Mouse (Mus musculus) kidney, embryonic 14.5 days (tissue): ENCODE results near the gene Zhx3. TPM values are rescaled to one million over a fixed set of nuclear protein-coding genes. Genes with fewer than 3 reads are reported as not detected.

Experiments used
- ATAC-seq: fragments of 200-750 bp; cut with Nextera tagmentation; 2 replicates; pipeline ENCODE4 v1.8.0; 2017; ENCODE audit warnings: moderate number of reproducible peaks, mild to moderate bottlenecking, moderate TSS enrichment, moderate library complexity; ENCODE audit not compliant: low FRiP score, low TSS enrichment
- H3K27ac ChIP-seq: fragments of 300-500 bp; sonication (generic); 2 replicates; pipeline ENCODE4 v1.5.1; 2014; ENCODE audit warnings: low read depth, mild to moderate bottlenecking, low read length, moderate library complexity, mixed read lengths
- H3K27me3 ChIP-seq: fragments of 300-500 bp; sonication (generic); 2 replicates; pipeline ENCODE4 v1.6.1; 2014; ENCODE audit warnings: mild to moderate bottlenecking, low read length; ENCODE audit not compliant: control insufficient read depth, insufficient read depth
- H3K36me3 ChIP-seq: fragments of 300-500 bp; sonication (generic); 2 replicates; pipeline ENCODE4 v1.6.1; 2014; ENCODE audit warnings: low read length, mixed read lengths; ENCODE audit not compliant: control insufficient read depth, insufficient read depth
- H3K4me1 ChIP-seq: fragments of 300-500 bp; sonication (generic); 2 replicates; pipeline ENCODE4 v1.6.1; 2014; ENCODE audit warnings: low read length, mixed read lengths; ENCODE audit not compliant: control insufficient read depth, insufficient read depth
- H3K4me2 ChIP-seq: fragments of 300-500 bp; sonication (generic); replicated peaks from 2 replicates; pipeline ENCODE4 v1.6.1; 2014; ENCODE audit warnings: low read depth, mild to moderate bottlenecking, low read length
- H3K4me3 ChIP-seq: fragments of 300-500 bp; sonication (generic); 2 replicates; pipeline ENCODE4 v1.5.1; 2014; ENCODE audit warnings: mild to moderate bottlenecking, low read length
- H3K9ac ChIP-seq: fragments of 300-500 bp; sonication (generic); 2 replicates; pipeline ENCODE4 v1.6.1; 2014; ENCODE audit warnings: low read depth, mild to moderate bottlenecking, low read length, moderate library complexity
- H3K9me3 ChIP-seq: fragments of 300-500 bp; sonication (generic); 2 replicates; pipeline ENCODE4 v1.6.1; 2016; ENCODE audit warnings: low read length; ENCODE audit not compliant: control insufficient read depth
- WGBS: fragments of 180-500 bp; shearing (Covaris S2); extraction: QIAGEN DNeasy Blood & Tissue Kit; methylation state at CpG from one replicate; pipeline ENCODE4 v1.1.7; 2014; 5-methylcytosine and 5-hydroxymethylcytosine counted together
- polyA plus RNA-seq: library from polyadenylated mRNA; unstranded; fragments of >200 nt; fragmentation: Nextera tagmentation; extraction: Ambion mirVana; gene quantifications from 2 replicates; pipeline ENCODE4 v1.2.1, GENCODE M21; 2014

The Zhx3 gene
- polyA plus RNA-seq, 1 experiment from 2014 or later, result 10.2 TPM

- Histone ChIP-seq H3K4me1 (no peaks in the 10 kb centered on the region; the same call in 1 of the 2 replicates), H3K27me3 (peaks cover 30% of the 10 kb centered on the region)
Observed at GRCm38 (mm10) chr2:160912231-160912671, 39.5 kb upstream of the Zhx3 start, which contains the start of gene Emilin3. Gene Emilin3, minus strand, starts transcription at chr2:160912328.

GRCm38 (mm10) chr2:160911558-160912201, 38.9 kb upstream of the Zhx3 start:
- Histone ChIP-seq H3K9me3 (no peaks in the 10 kb centered on the region), H3K9ac (peak overlapping the region; percentile 43), H3K4me3 (peak overlapping the region; percentile 45), H3K27me3 (peaks cover 30% of the 10 kb centered on the region), H3K36me3 (0 out of 2 replicates have a peak, but pooled peaks cover 3% of the 10 kb centered on the region), H3K27ac (no peak overlapping the region), H3K4me2 (peak overlapping the region; percentile 97), H3K4me1 (no peaks in the 10 kb centered on the region; the same call in 1 of the 2 replicates)
- ATAC-seq, result peak; percentile 54
- WGBS, result under 1% methylated on average over 53 of the region's 64 CpGs

More at GRCm38 (mm10) chr2:160912231-160912671, 39.5 kb upstream of the Zhx3 start, which contains the start of gene Emilin3:
- 0 out of 2 replicates have a peak, but pooled peaks cover 3% of the 10 kb centered on the region for H3K36me3 ChIP-seq
- ATAC-seq, result peak; percentile 56
- H3K4me3 ChIP-seq, result peak within 1 kb of the TSS; percentile 45
- no peak within 1 kb of the TSS for H3K27ac ChIP-seq
- H3K9me3 ChIP-seq, result no peaks in the 10 kb centered on the region
- 1% methylated on average over 44 of the region's 46 CpGs for WGBS
- H3K4me2 ChIP-seq, result peak within 1 kb of the TSS; percentile 97
- peak within 1 kb of the TSS; percentile 43 for H3K9ac ChIP-seq

GRCm38 (mm10) chr2:160910633-160911032, 37.8 kb upstream of the Zhx3 start:
- no peak for ATAC-seq
- Histone ChIP-seq H3K9me3 (no peaks in the 10 kb centered on the region), H3K9ac (no peak overlapping the region), H3K4me1 (no peaks in the 10 kb centered on the region; the same call in 1 of the 2 replicates), H3K27ac (no peak overlapping the region), H3K27me3 (peaks cover 30% of the 10 kb centered on the region), H3K36me3 (0 out of 2 replicates have a peak, but pooled peaks cover 3% of the 10 kb centered on the region), H3K4me3 (no peak overlapping the region), H3K4me2 (no peak overlapping the region)
- WGBS, result 88% methylated on average over 5 of the region's 5 CpGs

GRCm38 (mm10) chr2:160908607-160909006, 35.8 kb upstream of the Zhx3 start:
- Histone ChIP-seq H3K4me1 (no peaks in the 10 kb centered on the region), H3K4me2 (no peak overlapping the region), H3K36me3 (0 out of 2 replicates have a peak, but pooled peaks cover 3% of the 10 kb centered on the region), H3K9ac (no peak overlapping the region), H3K9me3 (no peaks in the 10 kb centered on the region), H3K4me3 (no peak overlapping the region), H3K27ac (no peak overlapping the region), H3K27me3 (peaks cover 30% of the 10 kb centered on the region)
- WGBS, result 59% methylated on average over 18 of the region's 18 CpGs
- no peak for ATAC-seq

DNA sequence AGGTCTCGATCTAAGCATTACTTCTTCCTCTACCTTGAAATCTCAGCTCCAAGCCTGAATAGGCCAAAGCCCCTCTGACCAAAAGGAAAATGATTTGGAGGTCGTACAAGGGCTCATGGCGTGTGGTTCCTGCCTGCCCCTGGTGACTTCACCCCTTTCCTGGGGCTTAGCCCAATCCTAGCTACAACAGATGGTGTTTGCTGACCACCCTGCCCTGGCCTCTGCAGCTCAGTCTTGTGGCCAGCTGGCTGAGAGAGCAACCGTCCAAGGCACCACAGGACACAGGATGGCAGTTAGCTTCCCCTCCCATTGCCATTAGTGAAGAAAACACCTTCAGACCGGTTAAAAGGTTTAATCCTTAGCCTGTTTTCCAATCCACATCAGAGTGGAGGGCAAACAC, 33.3 kb upstream of the Zhx3 start:
- 0 out of 2 replicates have a peak, but pooled peaks cover 3% of the 10 kb centered on the region for H3K36me3 ChIP-seq
- 73% methylated on average over 5 of the region's 5 CpGs for WGBS
- H3K9ac ChIP-seq, result no peak overlapping the region
- no peaks in the 10 kb centered on the region for H3K9me3 ChIP-seq
- H3K27me3 ChIP-seq, result peaks cover 9% of the 10 kb centered on the region; the same call in 1 of the 2 replicates
- no peak for ATAC-seq
- H3K4me2 ChIP-seq, result no peak overlapping the region
- no peak overlapping the region for H3K4me3 ChIP-seq
- H3K4me1 ChIP-seq, result no peaks in the 10 kb centered on the region
- no peak overlapping the region for H3K27ac ChIP-seq

- Histone ChIP-seq H3K9ac (no peak overlapping the region), H3K4me2 (no peak overlapping the region), H3K4me3 (no peak overlapping the region), H3K27me3 (peaks cover 3% of the 10 kb centered on the region; the same call in 1 of the 2 replicates), H3K4me1 (no peaks in the 10 kb centered on the region), H3K27ac (no peak overlapping the region), H3K36me3 (0 out of 2 replicates have a peak, but pooled peaks cover 3% of the 10 kb centered on the region), H3K9me3 (no peaks in the 10 kb centered on the region)
- WGBS, result 94% methylated on average over 12 of the region's 12 CpGs
- ATAC-seq, result no peak
Observed at GRCm38 (mm10) chr2:160905301-160905700, 32.5 kb upstream of the Zhx3 start.

DNA sequence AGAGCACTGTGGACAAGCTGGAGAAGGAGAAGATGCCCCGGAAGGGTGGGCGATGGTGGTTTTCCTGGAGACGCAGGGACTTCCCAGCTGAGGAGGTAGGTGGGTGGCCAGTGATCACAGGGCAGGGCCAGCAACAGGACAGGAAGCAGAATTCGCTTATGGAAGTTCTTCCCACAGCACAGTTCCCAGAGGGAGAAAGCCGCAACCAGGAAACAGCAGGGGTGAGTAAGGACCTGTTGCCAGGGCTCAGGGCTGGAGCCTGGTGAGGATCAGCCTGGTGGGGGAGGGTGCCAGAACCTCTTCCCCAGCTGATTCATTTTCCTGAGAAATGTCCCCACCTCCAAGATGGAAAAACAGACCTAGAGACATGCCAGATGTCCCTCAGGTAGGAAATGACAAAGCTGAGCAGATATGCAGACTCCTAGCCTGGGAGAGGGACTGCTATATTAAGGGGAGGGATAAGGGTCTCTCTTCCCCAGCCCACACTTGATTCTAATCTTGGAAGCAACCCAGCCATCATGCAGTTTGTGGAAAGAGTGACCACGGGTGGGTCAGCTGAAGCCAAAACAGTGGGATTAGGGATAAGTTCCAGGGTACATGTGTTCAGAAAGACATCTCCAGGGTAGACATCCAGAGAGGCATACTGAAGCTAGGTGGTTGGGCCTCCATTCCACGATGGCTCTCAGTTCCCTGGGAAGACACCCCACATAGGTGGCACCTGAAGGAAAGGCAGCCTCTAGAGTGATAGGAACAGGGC, 29.0 kb upstream of the Zhx3 start:
- Histone ChIP-seq H3K9me3 (no peaks in the 10 kb centered on the region), H3K4me2 (no peak overlapping the region), H3K4me3 (no peak overlapping the region), H3K36me3 (no peaks in the 10 kb centered on the region), H3K27ac (no peak overlapping the region), H3K4me1 (no peaks in the 10 kb centered on the region), H3K9ac (no peak overlapping the region), H3K27me3 (no peaks in the 10 kb centered on the region)
- 84% methylated on average over 7 of the region's 7 CpGs for WGBS
- no peak for ATAC-seq

GRCm38 (mm10) chr2:160891697-160892096, 18.9 kb upstream of the Zhx3 start:
- Histone ChIP-seq H3K9ac (no peak overlapping the region), H3K27ac (no peak overlapping the region), H3K27me3 (no peaks in the 10 kb centered on the region), H3K4me3 (no peak overlapping the region), H3K4me1 (no peaks in the 10 kb centered on the region), H3K36me3 (no peaks in the 10 kb centered on the region), H3K4me2 (no peak overlapping the region), H3K9me3 (peaks cover 4% of the 10 kb centered on the region; the same call in 1 of the 2 replicates)
- no peak for ATAC-seq
- 80% methylated on average over 9 of the region's 9 CpGs for WGBS
